Mouse (Mus musculus): ENCODE results near the gene C8a. TPM values are rescaled to one million over a fixed set of nuclear protein-coding genes. Genes with fewer than 3 reads are reported as not detected.
A peak's percentile ranks its signal among the peaks of the same experiment; 100 is the strongest.

The C8a gene
- polyA plus RNA-seq (2014; fragmentation: Nextera tagmentation; extraction: Ambion mirVana), result 0.36 TPM in 1 of 2 replicates, not detected in the other

- H3K9ac ChIP-seq (ENCODE audit: low read depth, low read length), result no peak within 1 kb of the TSS
- H3K4me2 ChIP-seq, result no peak within 1 kb of the TSS
- WGBS (ENCODE audit: insufficient replicate concordance), result 71% methylated on average over 3 of the region's 3 CpGs
- no peaks in the 10 kb centered on the region for H3K4me1 ChIP-seq (ENCODE audit: control insufficient read depth, insufficient read depth, low read length)
- H3K27me3 ChIP-seq (ENCODE audit: control insufficient read depth, insufficient read depth, low read length), result no peaks in the 10 kb centered on the region
- no peak within 1 kb of the TSS for H3K4me3 ChIP-seq (ENCODE audit: low read depth, low read length)
- no peaks in the 10 kb centered on the region for H3K36me3 ChIP-seq (ENCODE audit: control insufficient read depth, insufficient read depth, low read length)
- no peak within 1 kb of the TSS for H3K27ac ChIP-seq (ENCODE audit: low read depth, low read length)
- ATAC-seq (replicated peaks; ENCODE audit: insufficient number of reproducible peaks, low FRiP score, low TSS enrichment), result no peak
- no peaks in the 10 kb centered on the region for H3K9me3 ChIP-seq (replicated peaks; ENCODE audit: control insufficient read depth, low read length)
Observed at GRCm38 (mm10) chr4:104876323-104876722, at the start of gene C8a. C8a (minus strand) TSS chr4:104876398.

GRCm38 (mm10) chr4:104925383-104925782 lies 49.2 kb upstream of the C8a start:
- Histone ChIP-seq H3K9me3 (replicated peaks; ENCODE audit: control insufficient read depth, low read length) (no peaks in the 10 kb centered on the region), H3K4me1 (ENCODE audit: control insufficient read depth, insufficient read depth, low read length) (no peaks in the 10 kb centered on the region), H3K36me3 (ENCODE audit: control insufficient read depth, insufficient read depth, low read length) (no peaks in the 10 kb centered on the region), H3K4me2 (no peak overlapping the region), H3K9ac (ENCODE audit: low read depth, low read length) (no peak overlapping the region), H3K27me3 (ENCODE audit: control insufficient read depth, insufficient read depth, low read length) (no peaks in the 10 kb centered on the region), H3K27ac (ENCODE audit: low read depth, low read length) (no peak overlapping the region), H3K4me3 (ENCODE audit: low read depth, low read length) (no peak overlapping the region)
- no peak for ATAC-seq (replicated peaks; ENCODE audit: insufficient number of reproducible peaks, low FRiP score, low TSS enrichment)
- 79% methylated on average over 5 of the region's 5 CpGs for WGBS (ENCODE audit: insufficient replicate concordance)

- H3K9me3 ChIP-seq (replicated peaks; ENCODE audit: control insufficient read depth, low read length), result no peaks in the 10 kb centered on the region
- H3K4me1 ChIP-seq (ENCODE audit: control insufficient read depth, insufficient read depth, low read length), result no peaks in the 10 kb centered on the region
- no peak overlapping the region for H3K4me2 ChIP-seq
- peaks cover 4% of the 10 kb centered on the region for H3K27me3 ChIP-seq (ENCODE audit: control insufficient read depth, insufficient read depth, low read length)
- H3K27ac ChIP-seq (ENCODE audit: low read depth, low read length), result no peak overlapping the region
- ATAC-seq (replicated peaks; ENCODE audit: insufficient number of reproducible peaks, low FRiP score, low TSS enrichment), result no peak
- H3K4me3 ChIP-seq (ENCODE audit: low read depth, low read length), result no peak overlapping the region
- no peak overlapping the region for H3K9ac ChIP-seq (ENCODE audit: low read depth, low read length)
- WGBS (ENCODE audit: insufficient replicate concordance), result 80% methylated on average over 6 of the region's 6 CpGs
- no peaks in the 10 kb centered on the region for H3K36me3 ChIP-seq (ENCODE audit: control insufficient read depth, insufficient read depth, low read length)
Observed at GRCm38 (mm10) chr4:104918017-104918416, 41.8 kb upstream of the C8a start.

GRCm38 (mm10) chr4:104914711-104915247 lies 38.6 kb upstream of the C8a start:
- Histone ChIP-seq H3K9me3 (replicated peaks; ENCODE audit: control insufficient read depth, low read length) (no peaks in the 10 kb centered on the region), H3K9ac (ENCODE audit: low read depth, low read length) (no peak overlapping the region), H3K36me3 (ENCODE audit: control insufficient read depth, insufficient read depth, low read length) (no peaks in the 10 kb centered on the region), H3K4me3 (ENCODE audit: low read depth, low read length) (no peak overlapping the region), H3K4me1 (ENCODE audit: control insufficient read depth, insufficient read depth, low read length) (no peaks in the 10 kb centered on the region), H3K27ac (ENCODE audit: low read depth, low read length) (no peak overlapping the region), H3K4me2 (no peak overlapping the region), H3K27me3 (ENCODE audit: control insufficient read depth, insufficient read depth, low read length) (peaks cover 4% of the 10 kb centered on the region)
- ATAC-seq (replicated peaks; ENCODE audit: insufficient number of reproducible peaks, low FRiP score, low TSS enrichment), result no peak
- 75% methylated on average over 6 of the region's 6 CpGs for WGBS (ENCODE audit: insufficient replicate concordance)

- peak within 1 kb of the TSS; percentile 57 for H3K4me2 ChIP-seq
- WGBS (ENCODE audit: insufficient replicate concordance), result 24% methylated on average over 23 of the region's 23 CpGs
- no peak; the same call in 1 of the 2 replicates for ATAC-seq (replicated peaks; ENCODE audit: insufficient number of reproducible peaks, low FRiP score, low TSS enrichment)
Observed at GRCm38 (mm10) chr4:104913291-104914129, 37.3 kb upstream of the C8a start, which contains the start of gene Fyb2. Fyb2 (plus strand) TSS chr4:104913456.

GRCm38 (mm10) chr4:104911685-104912084 lies 35.5 kb upstream of the C8a start:
- H3K9me3 ChIP-seq (replicated peaks; ENCODE audit: control insufficient read depth, low read length), result no peaks in the 10 kb centered on the region
- H3K27ac ChIP-seq (ENCODE audit: low read depth, low read length), result no peak overlapping the region
- no peak overlapping the region for H3K9ac ChIP-seq (ENCODE audit: low read depth, low read length)
- H3K4me1 ChIP-seq (ENCODE audit: control insufficient read depth, insufficient read depth, low read length), result no peaks in the 10 kb centered on the region
- H3K4me3 ChIP-seq (ENCODE audit: low read depth, low read length), result no peak overlapping the region
- H3K27me3 ChIP-seq (ENCODE audit: control insufficient read depth, insufficient read depth, low read length), result peaks cover 4% of the 10 kb centered on the region
- WGBS (ENCODE audit: insufficient replicate concordance), result 30% methylated on average over 7 of the region's 7 CpGs
- no peak overlapping the region for H3K4me2 ChIP-seq
- H3K36me3 ChIP-seq (ENCODE audit: control insufficient read depth, insufficient read depth, low read length), result no peaks in the 10 kb centered on the region
- no peak; the same call in 1 of the 2 replicates for ATAC-seq (replicated peaks; ENCODE audit: insufficient number of reproducible peaks, low FRiP score, low TSS enrichment)

More at GRCm38 (mm10) chr4:104913291-104914129, 37.3 kb upstream of the C8a start, which contains the start of gene Fyb2:
- H3K36me3 ChIP-seq (ENCODE audit: control insufficient read depth, insufficient read depth, low read length), result no peaks in the 10 kb centered on the region
- no peak within 1 kb of the TSS for H3K27ac ChIP-seq (ENCODE audit: low read depth, low read length)
- H3K27me3 ChIP-seq (ENCODE audit: control insufficient read depth, insufficient read depth, low read length), result peaks cover 4% of the 10 kb centered on the region
- H3K9me3 ChIP-seq (replicated peaks; ENCODE audit: control insufficient read depth, low read length), result no peaks in the 10 kb centered on the region
- peak within 1 kb of the TSS; percentile 23 for H3K4me3 ChIP-seq (ENCODE audit: low read depth, low read length)
- 0 out of 2 replicates have a peak within 1 kb of the TSS, but pooled peaks have one; percentile 22 for H3K9ac ChIP-seq (ENCODE audit: low read depth, low read length)
- H3K4me1 ChIP-seq (ENCODE audit: control insufficient read depth, insufficient read depth, low read length), result no peaks in the 10 kb centered on the region

GRCm38 (mm10) chr4:104905049-104905448 lies 28.9 kb upstream of the C8a start:
- Histone ChIP-seq H3K27ac (ENCODE audit: low read depth, low read length) (no peak overlapping the region), H3K4me3 (ENCODE audit: low read depth, low read length) (no peak overlapping the region), H3K36me3 (ENCODE audit: control insufficient read depth, insufficient read depth, low read length) (no peaks in the 10 kb centered on the region), H3K27me3 (ENCODE audit: control insufficient read depth, insufficient read depth, low read length) (no peaks in the 10 kb centered on the region), H3K9ac (ENCODE audit: low read depth, low read length) (no peak overlapping the region), H3K9me3 (replicated peaks; ENCODE audit: control insufficient read depth, low read length) (no peaks in the 10 kb centered on the region), H3K4me2 (no peak overlapping the region), H3K4me1 (ENCODE audit: control insufficient read depth, insufficient read depth, low read length) (no peaks in the 10 kb centered on the region)
- ATAC-seq (replicated peaks; ENCODE audit: insufficient number of reproducible peaks, low FRiP score, low TSS enrichment), result no peak
- WGBS (ENCODE audit: insufficient replicate concordance), result 82% methylated on average over 6 of the region's 6 CpGs

- no peak for ATAC-seq (replicated peaks; ENCODE audit: insufficient number of reproducible peaks, low FRiP score, low TSS enrichment)
- no peak overlapping the region for H3K4me2 ChIP-seq
- 75% methylated on average over 2 of the region's 2 CpGs for WGBS (ENCODE audit: insufficient replicate concordance)
- H3K9ac ChIP-seq (ENCODE audit: low read depth, low read length), result no peak overlapping the region
- no peaks in the 10 kb centered on the region for H3K36me3 ChIP-seq (ENCODE audit: control insufficient read depth, insufficient read depth, low read length)
- H3K27me3 ChIP-seq (ENCODE audit: control insufficient read depth, insufficient read depth, low read length), result no peaks in the 10 kb centered on the region
- no peaks in the 10 kb centered on the region for H3K9me3 ChIP-seq (replicated peaks; ENCODE audit: control insufficient read depth, low read length)
- no peak overlapping the region for H3K27ac ChIP-seq (ENCODE audit: low read depth, low read length)
- H3K4me1 ChIP-seq (ENCODE audit: control insufficient read depth, insufficient read depth, low read length), result no peaks in the 10 kb centered on the region
- H3K4me3 ChIP-seq (ENCODE audit: low read depth, low read length), result no peak overlapping the region
Observed at GRCm38 (mm10) chr4:104902836-104903235, 26.6 kb upstream of the C8a start.
